Mouse (Mus musculus) cerebellum, adult 9-11 months (tissue): ENCODE results near the gene Hoxb4.

ENCODE experiments used
- DNase-seq: peaks from one replicate; pipeline ENCODE4 v3.0.0; 2022

Gene Hoxb4

GRCm38 (mm10) chr11:96316696-96317607, 1.1 kb upstream of the Hoxb4 start:
- DNase-seq = no peak

- no peak for DNase-seq
Measured at GRCm38 (mm10) chr11:96318368-96319070, 452 bp downstream of the Hoxb4 start.

DNA sequence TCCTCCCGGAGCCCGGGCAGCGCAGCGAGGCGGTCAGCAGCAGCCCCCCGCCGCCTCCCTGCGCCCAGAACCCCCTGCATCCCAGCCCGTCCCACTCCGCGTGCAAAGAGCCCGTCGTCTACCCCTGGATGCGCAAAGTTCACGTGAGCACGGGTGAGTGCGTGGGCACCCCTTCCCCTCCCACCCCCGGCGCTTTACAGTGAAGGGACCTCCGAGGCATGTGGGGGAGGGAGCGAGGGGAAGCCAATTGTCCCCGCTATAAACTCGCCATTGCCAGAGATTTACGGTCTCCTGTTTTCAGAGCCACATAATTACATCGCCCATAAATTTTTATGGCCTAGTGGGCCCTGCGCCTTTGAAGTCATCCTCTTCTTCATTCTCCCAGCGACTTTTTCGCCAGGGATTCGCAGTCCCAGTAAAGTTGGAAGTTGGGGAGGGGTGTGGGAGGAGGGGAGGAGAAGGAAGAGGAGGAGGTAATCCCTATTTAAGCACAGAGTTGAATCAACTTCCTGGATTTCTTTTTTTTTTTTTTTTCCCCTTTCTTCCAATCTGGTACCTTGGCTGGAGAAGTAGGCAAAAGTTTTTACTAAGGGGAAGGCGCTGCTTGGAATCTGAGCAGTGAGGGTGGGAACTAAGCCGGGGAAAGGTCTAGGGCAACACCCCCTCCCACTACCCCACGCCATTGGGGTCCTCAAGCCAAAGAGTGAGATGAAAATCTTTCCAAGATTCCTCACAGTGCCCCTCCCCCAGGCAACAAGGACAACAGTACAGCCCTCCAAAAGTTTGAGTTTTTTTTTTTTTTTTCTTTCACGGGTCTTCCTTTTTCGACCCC, 1.2 kb downstream of the Hoxb4 start:
- no peak for DNase-seq

DNA sequence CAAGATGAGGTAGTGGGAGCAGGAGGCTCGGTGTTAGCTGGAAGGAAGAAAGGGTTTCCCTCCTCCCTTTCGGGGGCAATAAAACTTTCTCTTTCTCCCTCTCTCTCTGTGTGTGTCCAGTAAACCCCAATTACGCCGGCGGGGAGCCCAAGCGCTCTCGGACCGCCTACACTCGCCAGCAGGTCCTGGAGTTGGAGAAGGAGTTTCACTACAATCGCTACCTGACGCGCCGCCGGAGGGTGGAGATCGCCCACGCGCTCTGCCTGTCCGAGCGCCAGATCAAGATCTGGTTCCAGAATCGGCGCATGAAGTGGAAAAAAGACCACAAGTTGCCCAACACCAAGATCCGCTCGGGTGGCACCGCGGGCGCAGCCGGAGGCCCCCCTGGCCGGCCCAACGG, 1.8 kb downstream of the Hoxb4 start:
- DNase-seq = no peak

DNA sequence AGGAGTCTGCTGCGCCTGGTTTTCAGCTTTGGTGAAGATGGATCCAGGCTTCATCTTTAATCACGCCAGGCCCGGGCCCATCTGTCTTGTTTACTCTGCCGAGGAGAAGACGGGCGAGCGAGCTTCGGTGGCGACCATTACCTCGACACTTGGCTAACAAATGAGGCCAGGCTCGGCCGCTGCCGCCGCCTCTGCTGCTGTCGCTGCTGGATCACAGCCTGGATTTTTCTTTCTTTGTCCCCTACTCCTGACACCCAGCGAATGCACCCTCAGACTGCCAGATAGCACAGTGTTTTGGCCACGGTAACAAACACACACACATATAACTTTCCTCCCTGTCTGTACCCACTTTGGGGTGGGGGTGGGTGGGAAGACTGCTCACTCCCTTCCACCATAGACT, 2.6 kb downstream of the Hoxb4 start:
- no peak for DNase-seq

DNA sequence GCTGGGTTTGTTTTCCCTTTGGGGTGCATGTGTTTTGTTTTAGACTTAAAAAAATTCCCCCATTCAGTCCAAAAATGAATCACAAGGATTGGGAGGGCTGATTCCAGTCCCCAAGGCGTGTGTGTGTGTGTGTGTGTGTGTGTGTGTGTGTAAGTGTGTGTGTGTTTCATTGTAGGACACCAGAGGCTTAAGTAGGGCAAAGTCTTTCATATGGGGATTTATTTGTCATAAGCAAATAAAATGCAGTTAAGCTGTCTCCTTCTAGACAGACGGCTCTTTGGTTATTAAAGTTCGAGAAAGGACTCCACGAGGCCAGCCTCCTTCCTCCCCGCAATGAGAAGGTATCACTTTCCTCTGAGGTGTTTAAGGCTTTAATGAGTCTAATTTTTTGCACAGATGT, 3.8 kb downstream of the Hoxb4 start:
- no peak for DNase-seq

- DNase-seq = no peak
Measured at GRCm38 (mm10) chr11:96322738-96323137, 4.7 kb downstream of the Hoxb4 start.

DNA sequence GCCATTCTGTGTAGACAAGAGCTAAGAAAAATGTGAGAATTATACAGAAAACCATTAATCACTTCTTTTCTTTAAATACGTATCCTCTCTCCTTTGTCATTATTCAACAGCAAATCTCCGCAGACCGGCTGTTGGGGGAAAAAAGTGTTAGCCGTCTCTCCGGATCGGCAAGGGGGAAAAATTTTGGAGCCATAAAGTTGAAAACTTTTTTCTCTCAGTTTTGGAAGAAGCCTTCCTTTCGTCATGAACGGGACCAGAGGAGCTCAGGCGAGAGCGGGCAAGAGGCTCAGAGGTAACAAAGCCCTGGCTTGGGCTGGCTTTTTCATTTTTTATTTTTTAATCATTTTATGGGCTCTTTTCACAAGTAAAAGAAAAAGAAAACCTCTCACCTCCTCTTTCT, 5.1 kb downstream of the Hoxb4 start, which contains the start of gene Hoxb3:
TSS of gene Hoxb3 (plus strand) at position 173 of the 400 bp plus-strand sequence.
- no peak for DNase-seq

DNA sequence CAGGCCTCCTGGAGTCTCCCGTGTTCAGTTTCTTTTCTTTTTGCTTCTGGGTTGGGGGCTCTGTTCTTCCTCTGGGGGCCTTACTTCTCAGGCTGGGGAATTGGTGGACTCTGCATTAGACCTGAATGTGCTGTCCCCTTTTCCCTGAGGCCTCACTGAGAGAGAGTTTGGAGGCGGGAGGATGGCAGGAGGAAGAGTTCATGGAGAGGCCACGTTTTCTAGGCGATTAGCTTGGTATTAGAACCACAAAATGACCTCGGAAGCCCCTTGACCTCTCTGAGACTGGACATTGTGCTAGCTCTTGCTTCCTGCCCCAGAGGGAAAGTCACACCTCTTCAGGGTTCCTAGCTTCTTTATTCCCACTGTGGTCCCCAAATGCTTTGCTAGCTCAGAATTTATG, 6.1 kb downstream of the Hoxb4 start:
- DNase-seq = no peak

GRCm38 (mm10) chr11:96324965-96325364, 6.9 kb downstream of the Hoxb4 start:
- no peak for DNase-seq

DNA sequence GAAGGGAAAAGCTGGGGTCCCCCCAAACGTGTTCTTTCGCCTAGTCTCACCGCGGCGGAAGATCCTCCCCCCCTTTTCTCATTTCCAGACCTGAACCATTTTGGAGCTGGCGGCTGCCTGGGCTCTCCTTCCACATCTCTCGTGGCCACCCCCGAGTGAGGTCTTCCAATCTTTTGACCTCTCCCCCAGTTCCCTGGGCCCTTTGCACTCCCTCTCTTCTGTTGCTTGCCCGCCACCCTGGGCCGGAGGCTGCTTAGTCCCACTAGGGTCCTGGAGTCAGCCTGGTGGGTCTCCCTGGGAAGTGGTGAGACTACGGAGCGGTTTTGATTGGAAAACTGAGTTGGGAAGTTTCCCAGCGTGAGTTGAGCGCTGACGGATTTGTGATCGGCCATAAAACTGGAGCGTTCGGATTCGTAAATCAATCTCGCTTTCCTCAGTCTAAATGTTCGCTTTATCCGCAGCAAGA, 7.7 kb downstream of the Hoxb4 start:
- DNase-seq = no peak

DNA sequence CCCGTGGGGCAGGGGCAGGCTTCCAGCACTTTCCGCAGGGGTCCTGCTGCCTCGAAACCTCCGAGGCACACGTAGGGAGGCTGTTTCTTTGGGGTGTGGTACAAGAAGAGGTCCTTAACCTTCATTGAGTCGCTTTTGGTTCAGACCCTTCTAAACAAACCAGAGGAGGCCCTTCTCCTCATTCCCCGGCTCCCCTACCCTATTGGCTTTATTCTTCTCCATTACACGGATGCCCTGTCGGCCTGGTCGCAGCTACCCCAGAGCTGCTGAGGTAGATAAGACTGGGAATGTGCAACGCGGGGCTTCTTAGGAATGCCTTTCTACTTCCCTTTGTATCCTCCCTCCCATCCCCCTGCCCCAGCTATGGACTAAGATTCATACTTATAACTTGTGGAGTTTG, 8.6 kb downstream of the Hoxb4 start:
- DNase-seq = no peak

- DNase-seq = no peak
Measured at GRCm38 (mm10) chr11:96327122-96327521, 9.1 kb downstream of the Hoxb4 start.

DNA sequence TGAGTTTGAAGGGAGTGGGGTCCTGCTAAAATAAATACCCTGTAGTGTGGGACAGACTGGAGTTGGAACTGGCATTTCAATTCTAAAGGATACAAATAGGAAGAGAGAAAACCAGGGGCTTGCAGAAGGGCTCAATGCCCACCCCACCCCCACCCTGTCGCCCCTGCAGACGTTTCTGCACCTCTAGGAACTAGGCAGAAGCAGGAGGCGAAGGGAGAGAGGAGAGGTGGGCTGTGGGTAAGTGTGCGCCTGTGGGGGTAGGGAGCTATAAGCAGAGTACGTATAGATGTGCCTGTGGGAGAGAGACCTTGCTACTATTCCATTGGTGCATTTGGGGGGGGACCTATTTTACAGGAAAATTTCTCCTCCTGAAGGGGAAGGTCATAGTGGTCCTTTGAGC, 9.7 kb downstream of the Hoxb4 start:
- DNase-seq = no peak

GRCm38 (mm10) chr11:96328605-96329004, 10.5 kb downstream of the Hoxb4 start:
- DNase-seq = no peak

DNA sequence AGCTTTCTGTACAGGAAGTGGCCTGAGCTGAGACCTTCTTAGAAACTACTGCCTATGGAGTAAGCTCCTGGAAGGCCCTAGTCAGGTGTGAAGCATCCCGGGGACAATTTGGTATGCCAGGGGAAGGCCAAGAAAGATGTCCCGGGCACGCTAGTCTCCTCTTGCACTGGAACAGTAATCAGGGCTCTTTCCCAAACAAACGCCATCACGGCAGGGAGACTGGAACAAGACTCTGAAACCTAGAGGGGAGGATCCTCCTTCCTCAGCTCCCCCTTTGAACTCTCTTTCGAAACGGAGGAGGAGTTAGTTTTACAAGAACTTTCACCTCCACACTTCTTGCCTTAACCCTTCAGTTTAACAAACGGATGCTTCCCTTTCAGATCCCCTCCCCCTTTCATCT, 14.0 kb downstream of the Hoxb4 start:
- no peak for DNase-seq

GRCm38 (mm10) chr11:96332618-96333032, 14.6 kb downstream of the Hoxb4 start:
- no peak for DNase-seq

DNA sequence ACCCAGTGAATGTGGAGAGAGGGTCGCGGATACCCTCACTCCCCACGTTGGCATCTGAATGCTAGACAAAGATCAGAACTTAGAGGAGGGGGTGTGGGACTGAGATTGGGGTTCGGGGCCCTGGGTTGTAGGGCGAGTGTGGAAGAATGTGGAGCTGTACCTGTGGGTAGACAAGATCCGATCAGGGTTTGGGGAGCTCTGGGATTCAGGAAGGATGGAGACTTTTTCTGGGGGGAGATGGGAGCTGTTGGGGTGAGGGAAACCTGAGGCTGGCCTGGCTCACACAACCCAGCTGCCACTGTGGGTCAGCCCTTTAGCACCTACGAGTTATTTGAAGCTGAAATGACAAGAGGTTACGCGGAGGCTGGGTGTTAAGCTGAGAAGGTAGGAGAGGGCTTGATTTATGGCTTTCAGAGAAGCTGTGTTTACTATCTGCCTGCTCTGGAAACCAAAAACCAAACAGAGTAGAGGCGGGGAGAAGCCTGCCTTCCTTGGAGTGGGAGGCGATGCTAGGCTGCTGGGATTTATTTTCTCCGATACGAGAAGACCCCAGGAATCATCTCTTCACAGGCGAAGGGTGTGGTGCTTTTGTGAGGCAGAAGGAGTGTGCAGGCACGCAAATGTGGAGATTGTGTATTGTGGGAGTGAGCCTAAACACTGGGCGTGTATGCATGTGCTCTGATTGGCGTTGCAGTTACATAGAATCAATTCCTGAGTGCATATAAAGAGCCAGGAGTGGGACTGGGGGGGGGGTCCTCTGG, 15.4 kb downstream of the Hoxb4 start:
- no peak for DNase-seq

DNA sequence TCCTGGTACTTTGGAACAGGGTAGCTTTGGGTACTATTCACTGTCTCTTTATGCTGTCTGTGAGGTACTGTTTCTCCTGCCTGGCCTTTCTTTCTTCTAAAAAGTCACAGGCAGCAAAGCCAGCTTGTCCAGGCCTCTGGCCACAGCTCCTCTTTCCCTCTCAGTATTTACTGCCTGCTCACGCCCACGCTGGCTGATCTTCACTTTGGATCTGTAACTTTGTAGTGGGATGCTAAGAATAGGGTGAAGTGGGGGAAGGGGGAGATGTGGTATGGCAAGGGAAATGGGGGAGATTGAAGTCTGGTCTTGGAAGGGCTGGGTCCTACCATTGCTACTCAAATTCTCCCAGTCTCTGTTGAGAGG, 15.9 kb downstream of the Hoxb4 start:
- DNase-seq = no peak

- no peak for DNase-seq
Measured at GRCm38 (mm10) chr11:96334998-96335397, 16.9 kb downstream of the Hoxb4 start.

DNA sequence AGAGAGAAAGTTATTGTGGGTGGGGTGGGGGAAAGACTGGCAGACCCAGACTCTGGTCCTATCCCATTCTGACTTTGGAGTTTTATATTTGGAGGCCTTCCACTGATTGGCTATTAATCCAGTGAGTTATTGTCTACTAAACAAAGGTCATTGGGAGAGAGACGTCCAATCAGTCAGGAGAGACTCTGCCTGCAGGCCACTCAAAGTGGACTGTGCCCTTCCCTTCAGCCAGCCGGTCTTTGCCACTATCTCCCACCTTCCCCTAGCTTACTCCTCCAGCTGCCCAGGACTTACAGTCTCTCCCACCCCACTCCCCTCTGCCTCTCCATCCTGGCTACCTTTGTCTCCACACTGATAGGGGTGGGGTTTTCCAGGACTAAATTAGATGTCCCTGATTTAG, 18.5 kb downstream of the Hoxb4 start:
- no peak for DNase-seq

GRCm38 (mm10) chr11:96337026-96337425, 19.0 kb downstream of the Hoxb4 start:
- DNase-seq = no peak
